Mouse (Mus musculus): ENCODE measurements around the gene Acvr1c.

Gene Acvr1c

DNA sequence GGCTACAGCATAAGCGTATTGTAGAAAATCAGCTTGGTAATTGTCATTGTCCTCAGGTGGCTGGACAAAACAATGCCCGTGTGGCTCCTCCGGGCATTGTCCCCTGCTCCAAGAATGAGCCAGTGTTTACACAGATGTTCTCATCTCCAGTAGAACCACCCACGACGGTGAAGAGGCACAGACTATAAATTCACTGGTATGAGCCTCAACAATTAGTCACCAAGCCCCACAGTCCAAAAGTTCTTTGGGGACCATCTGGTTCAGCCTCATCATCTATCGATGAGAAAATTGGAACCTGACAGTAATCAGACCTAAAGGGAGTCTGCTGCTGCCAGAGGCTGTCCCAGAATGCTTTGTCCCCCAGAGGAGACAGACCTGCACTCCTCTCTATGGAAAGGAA is 68.4 kb downstream of the Acvr1c start:
- ATAC-seq (ENCODE audit: insufficient number of reproducible peaks, low FRiP score, low TSS enrichment), result no peak

GRCm38 (mm10) chr2:58282259-58282910 is 75.3 kb downstream of the Acvr1c start:
- ATAC-seq (ENCODE audit: insufficient number of reproducible peaks, low FRiP score, low TSS enrichment), result peak; percentile 16; the same call in 1 of the 2 replicates

DNA sequence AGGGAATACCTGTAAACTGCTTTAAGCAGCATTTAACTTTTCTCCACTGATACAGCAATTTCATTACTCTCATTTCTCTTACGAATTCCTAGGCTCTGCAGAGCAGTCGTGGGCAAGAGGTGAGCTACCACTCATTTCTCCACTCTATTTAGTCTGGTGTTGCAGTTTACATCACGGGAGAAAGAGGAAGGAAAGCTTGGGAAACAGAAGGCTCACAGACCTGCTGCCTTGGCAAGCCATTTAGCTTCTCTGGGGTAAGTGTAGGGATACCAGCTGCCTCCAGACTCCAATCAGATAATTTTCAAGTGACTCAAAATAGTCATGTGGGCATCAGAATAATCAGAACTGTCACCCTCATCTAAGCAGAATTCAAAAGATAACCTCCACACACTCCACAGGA is 76.6 kb downstream of the Acvr1c start:
- ATAC-seq (ENCODE audit: insufficient number of reproducible peaks, low FRiP score, low TSS enrichment), result peak; percentile 67; the same call in 1 of the 2 replicates

DNA sequence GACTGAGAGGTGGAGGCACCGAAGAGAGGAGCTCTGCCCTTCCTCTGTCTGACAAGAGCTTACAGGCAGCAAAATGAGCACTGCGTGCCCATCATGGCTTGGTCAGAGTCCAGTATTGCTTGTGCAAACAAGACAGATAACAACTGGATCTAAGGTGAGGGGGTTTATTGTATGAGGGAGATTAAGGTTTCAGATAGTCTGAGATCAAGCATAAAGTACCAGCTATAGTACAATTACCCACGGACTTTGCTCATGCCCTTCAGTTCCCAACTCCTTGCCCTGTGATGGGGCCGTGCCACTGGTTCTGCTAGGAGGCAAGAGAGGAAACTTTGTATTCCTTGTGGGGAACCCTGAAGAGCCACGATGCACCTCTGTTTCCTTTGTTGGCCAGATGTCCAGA is 78.5 kb downstream of the Acvr1c start:
- no peak for ATAC-seq (ENCODE audit: insufficient number of reproducible peaks, low FRiP score, low TSS enrichment)

DNA sequence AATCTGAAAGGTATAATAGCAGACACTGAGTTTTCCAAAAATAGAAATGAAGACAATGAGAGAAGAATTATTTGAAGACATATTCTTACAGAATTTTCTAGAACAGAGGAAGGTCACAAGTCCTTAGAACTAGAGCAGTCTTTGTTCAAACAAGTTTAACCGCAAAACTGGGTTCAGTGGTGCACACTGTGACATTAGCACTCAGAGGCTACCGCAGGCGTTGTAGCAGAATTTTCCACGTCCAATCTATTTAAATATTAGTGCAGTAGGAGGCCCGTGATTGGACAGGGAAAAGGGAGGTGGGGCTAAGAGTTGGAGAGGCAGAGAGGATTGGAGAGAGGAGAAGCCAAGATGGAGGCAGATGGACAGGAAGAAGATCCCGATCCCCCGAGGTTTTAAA is 81.2 kb downstream of the Acvr1c start:
- no peak for ATAC-seq (ENCODE audit: insufficient number of reproducible peaks, low FRiP score, low TSS enrichment)

GRCm38 (mm10) chr2:58240639-58241038 is 117.1 kb downstream of the Acvr1c start:
- peak; percentile 52 for ATAC-seq (ENCODE audit: insufficient number of reproducible peaks, low FRiP score, low TSS enrichment)

DNA sequence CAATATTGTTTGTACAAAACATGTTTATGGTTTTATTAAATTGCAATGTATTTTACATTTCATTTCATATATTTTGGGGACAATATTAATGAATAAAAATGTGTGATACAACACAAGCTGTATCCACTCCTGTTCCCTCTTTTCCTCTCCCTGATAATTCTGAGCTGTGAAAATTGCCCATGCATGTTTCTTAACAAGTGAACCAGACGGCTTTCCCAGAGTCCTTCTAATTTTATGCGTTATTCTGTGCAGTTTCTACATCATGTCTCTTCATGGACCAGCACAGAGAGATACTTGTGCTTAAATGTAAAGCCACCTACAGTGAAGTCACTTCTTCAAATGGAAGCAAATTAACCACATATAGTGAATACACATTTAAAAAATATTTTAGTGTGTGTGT is 120.2 kb downstream of the Acvr1c start:
- ATAC-seq (ENCODE audit: insufficient number of reproducible peaks, low FRiP score, low TSS enrichment), result no peak

Data from cerebellum, adult (tissue).